ENCODE assay signal across 12 mouse cellular contexts in the genomic region with DNA sequence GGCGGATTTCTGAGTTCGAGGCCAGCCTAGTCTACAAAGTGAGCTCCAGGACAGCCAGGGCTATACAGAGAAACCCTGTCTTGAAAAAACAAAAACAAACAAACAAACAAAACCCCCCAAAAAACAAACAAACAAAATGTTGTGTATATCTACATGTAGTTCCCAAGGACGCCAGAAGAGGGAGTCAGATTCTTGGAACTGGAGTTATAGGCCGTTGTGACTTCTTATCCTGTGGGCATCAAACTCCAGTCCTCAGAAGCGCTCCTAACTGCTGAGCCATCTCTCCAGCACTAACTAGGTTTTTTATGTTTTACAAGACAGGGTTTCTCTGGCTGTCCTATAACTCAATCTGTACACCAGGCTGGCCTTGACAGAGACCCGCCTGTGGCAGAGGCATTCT. TPM values are rescaled to one million over a fixed set of nuclear protein-coding genes. Genes with fewer than 3 reads are reported as not detected.
DNase-seq lines count a peak whose midpoint lies in the region; ATAC-seq and TF ChIP-seq lines count a peak whose summit lies in the region.
"Had no signal": no experiment of that assay in that cellular context is flagged by ENCODE, and none has a peak within 500 bp of the region (broad histone marks: within the 10 kb centered on the region; RNA-seq: fewer than 3 reads in every experiment).

No protein-coding gene starts in this region.

- H3K4me3 ChIP-seq in heart, postnatal 0 days (ENCODE audit: low read depth, low read length), result no peak overlapping the region
- no peak overlapping the region for H3K4me3 ChIP-seq in midbrain, postnatal 0 days (ENCODE audit: low read depth, low read length)
- H3K4me3 ChIP-seq in midbrain, embryonic 11.5 days (ENCODE audit: low read depth, low read length), result no peak overlapping the region

- no peak for DNase-seq in heart, postnatal 0 days (ENCODE audit: low spot score)
- DNase-seq in heart, postnatal 4 days, result no peak
- DNase-seq in midbrain, postnatal 0 days (ENCODE audit: low spot score), result peak; percentile 64
- no peak for DNase-seq in midbrain, embryonic 11.5 days (ENCODE audit: low spot score, missing footprints)
- peak; percentile 29 for DNase-seq in brain, embryonic 14.5 days (ENCODE audit: low read depth)
- DNase-seq in right cerebral cortex, postnatal 4 days, result no peak
- no peak for DNase-seq in thymus, postnatal 10 days (ENCODE audit: low spot score in 2 of 2)
- no peak for DNase-seq in heart, postnatal 36 days
- DNase-seq: adrenal gland, postnatal 25 days; gastrocnemius, postnatal 10 days had no signal

- H3K9ac ChIP-seq in heart, postnatal 0 days (replicated peaks; ENCODE audit: low read depth, low read length), result no peak overlapping the region
- H3K9ac ChIP-seq in midbrain, postnatal 0 days (replicated peaks; ENCODE audit: low read length, poor library complexity, severe bottlenecking), result no peak overlapping the region
- H3K9ac ChIP-seq in midbrain, embryonic 11.5 days (ENCODE audit: low read length), result no peak overlapping the region

- H3K4me1 ChIP-seq in heart, postnatal 0 days (ENCODE audit: control insufficient read depth, insufficient read depth), result peaks cover 4% of the 10 kb centered on the region
- H3K4me1 ChIP-seq in midbrain, postnatal 0 days (ENCODE audit: insufficient read depth, low read length), result no peaks in the 10 kb centered on the region
- H3K4me1 ChIP-seq in midbrain, embryonic 11.5 days (ENCODE audit: control insufficient read depth, insufficient read depth, low read length), result no peaks in the 10 kb centered on the region

- WGBS in heart, postnatal 0 days, result 53% methylated on average over 6 of the region's 6 CpGs
- WGBS in midbrain, postnatal 0 days, result 67% methylated on average over 6 of the region's 6 CpGs
- WGBS in midbrain, embryonic 11.5 days, result 65% methylated on average over 6 of the region's 6 CpGs

- no peak for TF ChIP-seq POLR2A in brain, embryonic 14.5 days (IDR thresholded peaks at IDR 0.05; ENCODE audit: borderline replicate concordance, extremely low read depth, insufficient read depth, insufficient read length, poor library complexity, severe bottlenecking)

- no peaks in the 10 kb centered on the region for H3K9me3 ChIP-seq in heart, postnatal 0 days (replicated peaks; ENCODE audit: control insufficient read depth, low read length)
- H3K9me3 ChIP-seq in midbrain, postnatal 0 days (ENCODE audit: low read length), result no peaks in the 10 kb centered on the region
- no peaks in the 10 kb centered on the region for H3K9me3 ChIP-seq in midbrain, embryonic 11.5 days (ENCODE audit: control insufficient read depth, low read length)

- intact Hi-C loops in heart, postnatal 36 days (cut with DNase I), result no loop called here

- ATAC-seq in heart, postnatal 0 days (ENCODE audit: insufficient read depth, low read depth), result no peak
- ATAC-seq in midbrain, postnatal 0 days (ENCODE audit: low FRiP score), result no peak
- ATAC-seq in midbrain, embryonic 11.5 days (ENCODE audit: low FRiP score), result no peak

- no peaks in the 10 kb centered on the region; the same call in 1 of the 2 replicates for H3K36me3 ChIP-seq in heart, postnatal 0 days (replicated peaks; ENCODE audit: control insufficient read depth, insufficient read depth, low read length)
- peaks cover 28% of the 10 kb centered on the region for H3K36me3 ChIP-seq in midbrain, postnatal 0 days (ENCODE audit: insufficient read depth, low read length)
- H3K36me3 ChIP-seq in midbrain, embryonic 11.5 days (ENCODE audit: control insufficient read depth, insufficient read depth, low read length), result no peaks in the 10 kb centered on the region

- H3K4me2 ChIP-seq in heart, postnatal 0 days (ENCODE audit: low read depth, low read length), result no peak overlapping the region
- H3K4me2 ChIP-seq in midbrain, postnatal 0 days (ENCODE audit: low read depth, low read length, poor library complexity, severe bottlenecking), result no peak overlapping the region
- no peak overlapping the region for H3K4me2 ChIP-seq in midbrain, embryonic 11.5 days

- H3K27ac ChIP-seq in heart, postnatal 0 days (ENCODE audit: low read depth), result no peak overlapping the region
- H3K27ac ChIP-seq in midbrain, postnatal 0 days (ENCODE audit: low read depth, low read length), result no peak overlapping the region
- no peak overlapping the region for H3K27ac ChIP-seq in midbrain, embryonic 11.5 days (ENCODE audit: low read depth, low read length)
- H3K27ac ChIP-seq: macrophage had no signal

- H3K27me3 ChIP-seq in heart, postnatal 0 days (ENCODE audit: control insufficient read depth, insufficient read depth, low read length), result no peaks in the 10 kb centered on the region
- H3K27me3 ChIP-seq in midbrain, postnatal 0 days (ENCODE audit: insufficient read depth, low read length), result no peaks in the 10 kb centered on the region
- no peaks in the 10 kb centered on the region for H3K27me3 ChIP-seq in midbrain, embryonic 11.5 days (ENCODE audit: control insufficient read depth, insufficient read depth, low read length)

- peak; percentile 52 for TF ChIP-seq CTCF in heart, postnatal 0 days (IDR thresholded peaks at IDR 0.05; ENCODE audit: low read depth)
- TF ChIP-seq CTCF in midbrain, postnatal 0 days (IDR thresholded peaks at IDR 0.05), result peak; percentile 66
- TF ChIP-seq CTCF in brain, embryonic 14.5 days (IDR thresholded peaks at IDR 0.05; ENCODE audit: borderline replicate concordance, extremely low read depth, insufficient read depth, insufficient read length), result peak; percentile 49; the same call in 1 of the 2 replicates

- no peak for TF ChIP-seq EP300 in heart, postnatal 0 days (IDR thresholded peaks at IDR 0.05; ENCODE audit: low read depth)

RNA-seq across cellular contexts. Expression of gene Cfap157, which starts 2.9 kb away (rescaled TPM):
- total RNA-seq in heart, postnatal 0 days (2014; rRNA removed; ENCODE audit: low replicate concordance), result not detected in 2 replicates
- polyA plus RNA-seq in heart, postnatal 0 days (2015; fragmentation: Nextera tagmentation; extraction: Ambion mirVana), result 0.22 and 0.56 TPM in 2 replicates
- total RNA-seq in heart, postnatal 4 days (2021), result not detected
- total RNA-seq in midbrain, postnatal 0 days (2014; rRNA removed), result 0.19 and 1.4 TPM in 2 replicates
- 0.48 and 1.1 TPM in 2 replicates for polyA plus RNA-seq in midbrain, postnatal 0 days (2015; fragmentation: Nextera tagmentation; extraction: Ambion mirVana)
- polyA plus RNA-seq in midbrain, embryonic 11.5 days (2014; fragmentation: Nextera tagmentation; extraction: Ambion mirVana), result 0.08 and 0.28 TPM in 2 replicates
- polyA plus RNA-seq in brain, embryonic 14.5 days (2012; rRNA removed), result 0.71 and 0.86 TPM in 2 replicates
- total RNA-seq in heart, postnatal 36 days (2021), result not detected
- total RNA-seq: adrenal gland, postnatal 25 days; gastrocnemius, postnatal 10 days; hematopoietic stem cell, adult 5-6 weeks had no signal
- polyA plus RNA-seq: macrophage had no signal

RNA-seq across cellular contexts. Expression of gene Ptrh1, which starts 11.6 kb away (rescaled TPM):
- 4.8 and 5.3 TPM in 2 replicates for total RNA-seq in heart, postnatal 0 days (2014; rRNA removed; ENCODE audit: low replicate concordance)
- 2.6 and 2.9 TPM in 2 replicates for polyA plus RNA-seq in heart, postnatal 0 days (2015; fragmentation: Nextera tagmentation; extraction: Ambion mirVana)
- total RNA-seq in heart, postnatal 4 days (2021), result 1 to 10 TPM; 3.0 to 5.4 TPM
- total RNA-seq in midbrain, postnatal 0 days (2014; rRNA removed), result 2.1 and 2.7 TPM in 2 replicates
- polyA plus RNA-seq in midbrain, postnatal 0 days (2015; fragmentation: Nextera tagmentation; extraction: Ambion mirVana), result 3.8 and 3.9 TPM in 2 replicates
- polyA plus RNA-seq in midbrain, embryonic 11.5 days (2014; fragmentation: Nextera tagmentation; extraction: Ambion mirVana), result 3.2 and 3.9 TPM in 2 replicates
- polyA plus RNA-seq in brain, embryonic 14.5 days (2012; rRNA removed), result 7.1 and 8.7 TPM in 2 replicates
- total RNA-seq in heart, postnatal 36 days (2021), result 1 to 10 TPM; 3.7 to 3.8 TPM

RNA-seq across cellular contexts. Expression of gene Ttc16, which starts 11.7 kb away (rescaled TPM):
- total RNA-seq in heart, postnatal 0 days (2014; rRNA removed; ENCODE audit: low replicate concordance), result 1.9 TPM in 1 of 2 replicates, not detected in the other
- polyA plus RNA-seq in heart, postnatal 0 days (2015; fragmentation: Nextera tagmentation; extraction: Ambion mirVana), result 0.08 and 0.21 TPM in 2 replicates
- total RNA-seq in heart, postnatal 4 days (2021), result under 1 TPM; 0.09 to 0.36 TPM
- 0.90 and 3.2 TPM in 2 replicates for total RNA-seq in midbrain, postnatal 0 days (2014; rRNA removed)
- 0.32 and 0.44 TPM in 2 replicates for polyA plus RNA-seq in midbrain, postnatal 0 days (2015; fragmentation: Nextera tagmentation; extraction: Ambion mirVana)
- 0.26 and 0.30 TPM in 2 replicates for polyA plus RNA-seq in midbrain, embryonic 11.5 days (2014; fragmentation: Nextera tagmentation; extraction: Ambion mirVana)
- 1.4 and 1.6 TPM in 2 replicates for polyA plus RNA-seq in brain, embryonic 14.5 days (2012; rRNA removed)
- total RNA-seq in heart, postnatal 36 days (2021), result under 1 TPM; 0.08 to 0.14 TPM
- total RNA-seq: hematopoietic stem cell, adult 5-6 weeks had no signal
- polyA plus RNA-seq: macrophage had no signal

RNA-seq across cellular contexts. Expression of gene Tor2a, which starts 30.1 kb away (rescaled TPM):
- total RNA-seq in heart, postnatal 0 days (2014; rRNA removed; ENCODE audit: low replicate concordance), result 34.6 and 65.3 TPM in 2 replicates
- polyA plus RNA-seq in heart, postnatal 0 days (2015; fragmentation: Nextera tagmentation; extraction: Ambion mirVana), result 27.5 and 28.5 TPM in 2 replicates
- 10 to 100 TPM; 16.7 to 18.6 TPM for total RNA-seq in heart, postnatal 4 days (2021)
- 43.8 and 72.8 TPM in 2 replicates for total RNA-seq in midbrain, postnatal 0 days (2014; rRNA removed)
- polyA plus RNA-seq in midbrain, postnatal 0 days (2015; fragmentation: Nextera tagmentation; extraction: Ambion mirVana), result 42.0 and 44.9 TPM in 2 replicates
- polyA plus RNA-seq in midbrain, embryonic 11.5 days (2014; fragmentation: Nextera tagmentation; extraction: Ambion mirVana), result 47.7 and 51.4 TPM in 2 replicates
- 60.6 and 96.6 TPM in 2 replicates for polyA plus RNA-seq in brain, embryonic 14.5 days (2012; rRNA removed)
- total RNA-seq in heart, postnatal 36 days (2021), result 1 to 10 TPM; 6.8 to 9.6 TPM

RNA-seq across cellular contexts. Expression of gene 6330409D20Rik, which starts 46.4 kb away (rescaled TPM):
- total RNA-seq in heart, postnatal 0 days (2014; rRNA removed; ENCODE audit: low replicate concordance), result not detected in 2 replicates
- polyA plus RNA-seq in heart, postnatal 0 days (2015; fragmentation: Nextera tagmentation; extraction: Ambion mirVana), result 0.15 TPM in 1 of 2 replicates, not detected in the other
- total RNA-seq in heart, postnatal 4 days (2021), result not detected
- 2.5 and 3.8 TPM in 2 replicates for total RNA-seq in midbrain, postnatal 0 days (2014; rRNA removed)
- polyA plus RNA-seq in midbrain, postnatal 0 days (2015; fragmentation: Nextera tagmentation; extraction: Ambion mirVana), result 3.7 and 4.0 TPM in 2 replicates
- 2.0 and 3.0 TPM in 2 replicates for polyA plus RNA-seq in midbrain, embryonic 11.5 days (2014; fragmentation: Nextera tagmentation; extraction: Ambion mirVana)
- polyA plus RNA-seq in brain, embryonic 14.5 days (2012; rRNA removed), result 4.4 and 4.8 TPM in 2 replicates
- total RNA-seq in heart, postnatal 36 days (2021), result not detected
- total RNA-seq: adrenal gland, postnatal 25 days; gastrocnemius, postnatal 10 days; hematopoietic stem cell, adult 5-6 weeks had no signal
- polyA plus RNA-seq: macrophage had no signal

Comparison
In these comparisons a context has a peak if more than half of its experiments do, and no peak if none do; other contexts are left out.
1. DNase-seq: peak in midbrain, postnatal 0 days (single experiment) and brain, embryonic 14.5 days (single experiment); none in heart, postnatal 0 days (single experiment), heart, postnatal 4 days (single experiment), midbrain, embryonic 11.5 days (single experiment), right cerebral cortex, postnatal 4 days (single experiment), thymus, postnatal 10 days (0 of 2) and heart, postnatal 36 days (0 of 2).
2. Peak in every context shown above with its lines, with median percentiles within 50 percentile points of each other: CTCF ChIP-seq.